Mouse (Mus musculus): ENCODE measurements around the gene Fxyd4.

Gene Fxyd4

DNA sequence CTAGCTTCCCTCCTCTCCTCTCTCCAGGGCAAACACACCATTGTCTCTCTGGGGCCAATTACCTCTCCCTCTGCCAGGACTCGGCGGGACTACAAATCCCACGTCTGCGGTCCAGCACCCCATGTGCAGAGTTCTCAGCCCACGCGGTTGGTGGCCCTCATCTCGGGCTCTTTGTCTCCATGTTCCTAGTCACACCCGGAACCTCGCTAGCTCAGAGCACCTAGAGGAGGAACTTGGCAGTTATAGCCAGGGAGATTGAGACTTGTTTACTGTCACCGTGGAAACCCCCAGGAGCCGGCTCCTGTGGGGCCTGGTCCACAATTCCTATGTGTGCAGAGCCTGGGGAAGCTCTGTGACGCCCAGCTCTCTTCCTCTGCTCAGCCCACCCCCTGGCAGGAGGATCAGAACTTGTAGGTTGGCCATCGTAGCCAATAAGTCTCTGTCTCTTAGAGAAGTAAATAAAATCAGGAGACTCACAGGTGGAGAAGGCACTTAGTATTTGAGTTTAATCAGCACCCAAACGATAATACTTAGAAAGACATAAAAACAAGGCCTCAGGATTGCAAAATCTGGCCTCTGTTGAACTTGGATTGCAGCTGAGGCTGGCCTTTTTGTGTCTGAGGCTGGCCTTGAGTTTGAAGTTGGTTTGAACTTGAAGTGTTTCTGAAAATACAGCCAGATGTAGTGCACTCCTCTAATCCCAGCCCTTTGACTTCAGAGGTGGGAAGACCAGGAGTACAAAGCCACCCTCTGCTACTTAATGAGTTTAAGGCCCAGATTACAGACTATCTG is 45.9 kb downstream of the Fxyd4 start:
- DNase-seq (ENCODE audit: low read depth, low spot score): no peak

DNA sequence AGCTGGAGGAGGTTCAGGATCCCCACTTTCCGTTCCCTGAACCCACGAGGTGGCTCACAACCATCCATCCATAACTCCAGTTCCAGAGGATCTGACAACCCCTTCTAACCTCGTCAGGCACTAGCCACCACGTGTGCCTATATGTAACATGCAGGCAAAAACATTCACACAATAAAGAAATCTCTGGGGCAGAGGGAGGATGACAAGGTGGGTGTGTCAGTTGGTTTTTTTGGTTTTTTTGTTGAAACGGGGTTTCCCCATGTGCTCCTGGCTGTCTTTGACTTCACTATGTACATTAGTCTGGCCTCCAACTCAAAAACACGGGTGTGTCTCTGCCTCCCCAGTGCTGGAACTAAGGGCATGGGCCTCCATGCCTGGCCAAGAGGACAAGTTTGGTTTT is 47.2 kb downstream of the Fxyd4 start:
- DNase-seq (ENCODE audit: low read depth, low spot score): no peak

DNA sequence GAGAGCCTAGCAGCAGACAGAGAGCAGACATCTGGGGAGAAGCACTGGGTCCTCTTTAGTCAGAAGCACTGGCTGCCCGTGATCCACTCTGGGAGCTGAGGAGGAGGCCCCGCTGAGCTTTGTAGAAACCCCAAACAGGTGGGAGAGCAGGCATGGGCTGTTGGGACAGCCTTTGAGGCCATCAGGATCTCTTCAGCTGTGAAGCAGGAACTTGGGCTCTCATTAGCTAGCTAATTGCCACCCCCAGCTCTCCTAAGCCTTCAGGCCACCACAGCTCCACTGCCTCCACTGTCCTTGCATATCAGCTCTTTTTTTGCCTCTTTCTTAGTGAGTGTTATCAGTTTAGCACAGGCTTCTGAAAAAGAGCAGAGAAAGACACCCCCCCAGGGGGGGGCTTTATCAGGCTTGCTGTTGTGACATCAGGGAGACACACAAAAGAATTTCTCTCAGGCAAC is 48.8 kb downstream of the Fxyd4 start:
- no peak for DNase-seq (ENCODE audit: low read depth, low spot score)

DNA sequence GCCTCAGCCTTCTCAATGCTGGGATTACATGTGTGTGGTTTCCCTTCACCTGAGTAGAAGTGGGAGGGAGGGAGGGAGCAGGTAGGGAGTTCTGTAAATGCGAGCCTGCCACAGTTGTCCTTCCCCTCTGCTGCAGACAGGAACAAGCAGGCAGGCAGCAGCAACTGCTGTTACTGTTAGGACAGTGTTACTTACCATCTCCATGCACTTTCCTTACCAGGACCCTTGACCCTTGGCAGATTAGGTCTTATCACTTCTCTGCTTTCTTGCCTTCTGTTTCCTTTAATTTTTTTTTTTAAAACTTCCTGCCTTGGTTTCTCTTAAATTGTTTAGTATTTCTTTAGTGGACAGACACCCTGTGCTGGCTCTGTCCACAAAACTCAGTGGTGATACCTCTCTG is 49.5 kb downstream of the Fxyd4 start:
- no peak for DNase-seq (ENCODE audit: low read depth, low spot score)

DNA sequence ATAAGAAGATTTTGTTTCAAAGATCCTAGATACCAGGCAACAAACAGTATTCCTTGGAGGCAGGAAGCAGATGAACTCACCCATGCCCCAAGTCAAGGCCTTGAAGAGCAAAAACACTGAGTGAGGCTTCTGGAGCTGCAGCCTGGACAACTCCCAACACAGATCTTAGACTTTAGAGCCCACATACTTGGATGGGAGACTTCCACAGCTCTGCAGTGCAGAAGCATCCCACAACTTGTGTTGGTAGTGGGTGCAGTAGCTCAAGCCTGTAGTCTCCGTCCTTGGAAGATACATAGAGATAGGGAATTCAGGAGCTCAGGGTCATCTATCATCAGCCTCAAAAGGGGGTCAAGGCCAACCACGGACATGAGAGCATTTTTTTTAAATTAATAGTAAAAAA is 51.5 kb downstream of the Fxyd4 start:
- no peak for DNase-seq (ENCODE audit: low read depth, low spot score)
